Mouse (Mus musculus) embryonic stem cell, embryonic (primary cell): ENCODE results near the gene Ptgr1.

ENCODE experiments used
- CTCF ChIA-PET, 4 experiments: fragments of 300-600 bp in 2 of 4; fragments of 350-600 bp in 2 of 4; sonication (Branson Sonifier 250); formaldehyde crosslinking; loops; one replicate each; lab custom pipeline; 2022; ENCODE audit warnings: inconsistent platforms in 2 of 4; lab: Charles Lee
- POLR2A ChIA-PET, 4 experiments: fragments of 300-600 bp in 2 of 4; fragments of 350-600 bp in 2 of 4; sonication (Branson Sonifier 250); formaldehyde crosslinking; loops; one replicate each; lab custom pipeline; 2022; ENCODE audit warnings: antibody characterized with exemption in 4 of 4, inconsistent platforms in 1 of 4; lab: Charles Lee

The Ptgr1 gene

GRCm38 (mm10) chr4:58952630-58953029, 34.3 kb downstream of the Ptgr1 start:
- POLR2A ChIA-PET = no interaction called here
- CTCF ChIA-PET = interaction anchor here in 1 of 4 experiments (0.6 kb wide), 1 partner anchor 48 kb away, joined by 3 read pairs; no protein-coding TSS in a partner anchor

GRCm38 (mm10) chr4:58948391-58948790, 38.5 kb downstream of the Ptgr1 start:
- ChIA-PET CTCF (interaction anchor here in 1 of 4 experiments (0.6 kb wide), 1 partner anchor 428 kb away, joined by 9 read pairs; no protein-coding TSS in a partner anchor), POLR2A (interaction anchor here in 1 of 4 experiments (0.6 kb wide), 1 partner anchor 55 kb away, joined by 4 read pairs; no protein-coding TSS in a partner anchor)

GRCm38 (mm10) chr4:58944695-58945094, 42.2 kb downstream of the Ptgr1 start:
- ChIA-PET CTCF (interaction anchor here in 1 of 4 experiments (1.4 to 2.5 kb wide), 2 partner anchors 10 to 55 kb away, joined by 5 read pairs; no protein-coding TSS in a partner anchor), POLR2A (no interaction called here)

DNA sequence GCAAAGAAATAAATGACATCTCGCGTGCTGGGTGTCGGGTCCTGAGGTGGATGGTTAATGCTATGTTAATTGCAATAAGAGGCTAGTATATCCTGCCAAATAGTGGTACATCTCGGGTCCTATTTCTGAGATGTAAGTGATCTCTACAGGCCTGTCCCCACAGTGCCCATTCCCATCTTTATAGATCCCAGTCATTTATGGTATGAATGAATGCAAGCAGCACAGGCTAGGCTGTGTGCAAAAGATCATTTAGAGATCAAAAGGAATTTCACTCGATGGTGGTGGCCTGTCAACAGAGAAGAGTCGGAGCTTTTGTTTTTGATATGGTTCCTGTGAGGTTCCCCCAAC, 42.7 kb downstream of the Ptgr1 start:
- CTCF ChIA-PET = interaction anchor here in 3 of 4 experiments (0.6 to 2.5 kb wide), 6 partner anchors 9 to 469 kb away, joined by 5 to 13 read pairs (median 8); no protein-coding TSS in a partner anchor

GRCm38 (mm10) chr4:58943420-58944205, 43.3 kb downstream of the Ptgr1 start, which contains the start of gene Zkscan16:
Zkscan16 (plus strand) TSS chr4:58943628.
- ChIA-PET POLR2A (interaction anchor here in 3 of 4 experiments (0.5 to 2.3 kb wide), 11 partner anchors 9 to 1619 kb away, joined by 3 to 9 read pairs (median 5); partner anchors contain the start of genes Dnajc25 (in 1 of the 3), Ecpas (in 1 of the 3) and Ptgr1 (in 1 of the 3)), CTCF (interaction anchor here (0.5 to 2.5 kb wide), 10 partner anchors 9 to 470 kb away, joined by 3 to 13 read pairs (median 5); no protein-coding TSS in a partner anchor)

More for the DNA sequence above, 42.7 kb downstream of the Ptgr1 start:
- POLR2A ChIA-PET = interaction anchor here in 3 of 4 experiments (0.5 to 2.3 kb wide), 9 partner anchors 9 to 1619 kb away, joined by 3 to 9 read pairs (median 6); partner anchors contain the start of genes Dnajc25 (in 1 of the 3), Ecpas (in 1 of the 3) and Ptgr1 (in 1 of the 3)

DNA sequence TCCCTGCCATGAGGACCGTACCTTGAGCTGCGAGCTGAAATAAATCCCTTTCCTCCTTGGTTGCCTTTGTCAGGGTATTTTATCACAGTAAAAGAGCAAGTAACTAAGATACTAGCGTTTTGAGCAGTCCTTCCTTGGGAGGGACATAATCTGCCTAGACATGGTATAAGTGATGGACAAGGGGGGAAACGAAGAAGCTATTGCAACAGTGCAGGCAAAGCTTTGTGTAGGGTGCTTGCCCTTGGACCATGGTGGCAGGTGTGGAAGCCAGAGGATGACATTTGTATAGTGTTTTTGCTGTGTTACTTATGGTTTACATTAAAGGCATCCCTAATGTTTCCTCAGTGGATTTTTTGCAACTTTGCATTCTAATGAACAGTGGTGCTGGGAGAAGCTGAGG, 44.0 kb downstream of the Ptgr1 start:
- ChIA-PET CTCF (interaction anchor here (0.5 to 2.5 kb wide), 6 partner anchors 42 to 298 kb away, joined by 3 to 6 read pairs (median 4); no protein-coding TSS in a partner anchor), POLR2A (interaction anchor here in 2 of 4 experiments (0.7 to 2.3 kb wide), 7 partner anchors 8 to 126 kb away, joined by 3 to 9 read pairs (median 5); partner anchors contain the start of genes Dnajc25 (in 1 of the 2), Ecpas (in 1 of the 2) and Ptgr1 (in 1 of the 2))

DNA sequence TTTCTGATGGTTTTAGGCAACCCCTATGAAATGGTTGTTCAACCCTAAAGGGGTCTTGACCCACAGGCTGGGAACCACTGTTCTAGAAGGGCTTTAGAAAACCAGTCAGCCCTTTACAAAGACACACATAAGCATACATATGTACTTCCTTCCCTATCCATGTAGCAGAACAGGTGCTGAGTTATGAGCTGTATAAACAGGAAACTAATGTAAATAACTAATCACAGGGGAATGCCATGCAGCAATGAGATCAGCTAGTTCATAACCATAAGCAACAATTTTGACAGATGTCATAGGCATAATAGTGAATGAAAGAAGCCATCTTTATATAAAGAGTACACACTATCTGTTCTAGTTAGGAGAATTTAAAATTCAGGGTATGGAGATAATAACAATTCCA, 45.3 kb downstream of the Ptgr1 start:
- POLR2A ChIA-PET = no interaction called here
- CTCF ChIA-PET = no interaction called here

DNA sequence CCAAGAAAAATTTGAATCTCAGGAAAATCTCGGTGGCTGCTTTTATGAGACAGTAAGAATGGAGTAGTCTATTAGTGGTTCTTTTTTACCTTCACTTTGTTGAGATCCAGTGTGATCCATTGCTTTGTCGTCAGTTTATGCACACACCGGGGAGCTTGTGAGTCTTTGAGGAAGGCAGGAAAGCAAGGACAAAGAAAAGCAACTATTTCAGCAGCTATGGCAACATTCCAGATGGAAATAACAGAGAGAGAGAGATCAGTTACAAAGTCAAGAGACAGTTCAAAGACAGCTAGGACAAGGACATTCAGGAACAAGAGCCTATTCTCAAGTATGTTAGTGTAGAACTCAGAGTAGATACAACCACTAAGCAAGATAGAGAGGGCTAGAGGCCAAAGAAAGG, 51.1 kb downstream of the Ptgr1 start:
- ChIA-PET POLR2A (interaction anchor here in 2 of 4 experiments (0.8 to 1.7 kb wide), 6 partner anchors 23 to 64 kb away, joined by 3 to 7 read pairs (median 3); partner anchors contain the start of gene Ptgr1 (in 1 of the 2)), CTCF (interaction anchor here in 3 of 4 experiments (0.7 to 1.0 kb wide), 8 partner anchors 11 to 112 kb away, joined by 3 to 5 read pairs (median 3); partner anchors contain the start of gene Ecpas (in 1 of the 3))

DNA sequence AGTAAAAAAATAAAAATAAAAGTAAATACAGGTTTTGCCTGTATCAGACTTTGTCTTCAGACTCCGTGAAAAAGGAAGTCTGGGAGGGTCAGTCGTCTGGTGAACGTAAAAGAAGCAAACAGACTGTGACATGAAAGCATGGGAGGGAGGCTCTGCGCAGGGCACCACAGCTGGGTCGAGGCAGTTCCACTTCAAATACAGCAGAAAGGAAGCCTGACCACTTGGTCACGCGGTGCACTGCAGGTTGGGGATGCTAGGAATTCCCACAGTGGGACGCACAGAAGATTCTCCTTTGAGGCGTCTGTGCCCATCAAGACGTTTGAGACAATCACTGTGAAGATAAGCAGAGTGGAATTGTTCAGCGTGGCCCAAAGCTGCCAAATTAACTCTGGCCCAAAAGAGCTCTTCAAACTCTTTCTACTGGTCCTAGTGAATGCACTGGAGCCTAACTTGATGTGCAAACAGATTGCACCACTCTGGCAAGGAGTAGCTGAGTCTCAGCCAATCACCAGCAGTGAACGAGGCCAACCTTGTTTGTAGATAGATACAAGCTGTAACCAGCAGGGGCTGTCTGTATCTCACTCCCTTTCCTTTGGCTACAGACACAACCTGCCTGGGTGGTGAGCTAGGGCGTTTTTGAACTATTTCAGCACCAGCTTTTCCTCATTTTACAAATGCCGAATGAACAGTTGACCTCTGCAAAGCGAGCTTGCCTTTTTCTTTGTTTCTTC, 52.0 kb downstream of the Ptgr1 start:
- CTCF ChIA-PET = interaction anchor here (0.5 to 1.2 kb wide), 15 partner anchors 9 to 665 kb away, joined by 3 to 7 read pairs (median 3); partner anchors contain the start of genes Ecpas (in 1 of the 4) and Zkscan16 (in 1 of the 4)
- POLR2A ChIA-PET = interaction anchor here (0.5 to 1.7 kb wide), 13 partner anchors 9 to 1164 kb away, joined by 3 to 7 read pairs (median 3); partner anchors contain the start of genes Ptgr1 (in 3 of the 4), Ecpas (in 1 of the 4) and Zkscan16 (in 1 of the 4)

- CTCF ChIA-PET = interaction anchor here in 1 of 4 experiments (1.2 kb wide), 1 partner anchor 65 kb away, joined by 7 read pairs; no protein-coding TSS in a partner anchor
- POLR2A ChIA-PET = interaction anchor here in 2 of 4 experiments (1.5 to 1.7 kb wide), 2 partner anchors 9 to 52 kb away, joined by 7 read pairs; partner anchors contain the start of gene Zkscan16 (in 1 of the 2)
Observed at GRCm38 (mm10) chr4:58934308-58934707, 52.6 kb downstream of the Ptgr1 start.

- ChIA-PET CTCF (no interaction called here), POLR2A (interaction anchor here in 1 of 4 experiments (0.7 to 1.1 kb wide), 4 partner anchors 12 to 875 kb away, joined by 3 to 4 read pairs (median 3); partner anchors contain the start of gene Ecpas)
Observed at GRCm38 (mm10) chr4:58932541-58932940, 54.4 kb downstream of the Ptgr1 start.

GRCm38 (mm10) chr4:58927661-58928060, 59.3 kb downstream of the Ptgr1 start:
- ChIA-PET POLR2A (no interaction called here), CTCF (interaction anchor here in 1 of 4 experiments (0.6 kb wide), 1 partner anchor 795 kb away, joined by 5 read pairs; no protein-coding TSS in a partner anchor)

DNA sequence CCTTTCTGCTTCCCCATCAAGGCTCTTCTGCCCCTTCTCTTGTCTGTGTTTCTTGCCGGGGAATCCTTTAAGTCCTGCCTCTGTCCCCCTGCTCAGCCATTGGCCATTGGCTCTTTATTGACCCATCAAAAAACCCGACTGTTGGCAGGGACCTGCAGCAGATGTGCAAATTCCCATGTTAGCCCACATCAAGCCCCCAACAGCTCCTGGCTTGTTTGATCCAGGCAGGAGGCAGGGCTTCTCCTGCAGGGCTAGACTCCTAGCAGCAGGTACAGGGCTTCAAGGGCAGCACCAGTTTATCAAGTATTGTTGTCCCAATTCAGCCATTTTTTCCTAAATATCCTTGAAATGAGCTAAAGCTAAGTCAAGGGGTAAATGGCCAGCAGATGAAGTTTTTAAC, 60.8 kb downstream of the Ptgr1 start:
- CTCF ChIA-PET = interaction anchor here in 2 of 4 experiments (0.6 to 1.0 kb wide), 2 partner anchors 294 to 511 kb away, joined by 4 to 5 read pairs; no protein-coding TSS in a partner anchor
- POLR2A ChIA-PET = interaction anchor here in 1 of 4 experiments (1.1 kb wide), 1 partner anchor 13 kb away, joined by 4 read pairs; the partner anchor contains the start of gene Ecpas

- ChIA-PET CTCF (interaction anchor here in 1 of 4 experiments (1.0 kb wide), 1 partner anchor 510 kb away, joined by 5 read pairs; no protein-coding TSS in a partner anchor), POLR2A (interaction anchor here in 1 of 4 experiments (0.8 to 1.1 kb wide), 2 partner anchors 9 to 13 kb away, joined by 3 to 4 read pairs; partner anchors contain the start of gene Ecpas)
Observed at GRCm38 (mm10) chr4:58925664-58926063, 61.3 kb downstream of the Ptgr1 start.

DNA sequence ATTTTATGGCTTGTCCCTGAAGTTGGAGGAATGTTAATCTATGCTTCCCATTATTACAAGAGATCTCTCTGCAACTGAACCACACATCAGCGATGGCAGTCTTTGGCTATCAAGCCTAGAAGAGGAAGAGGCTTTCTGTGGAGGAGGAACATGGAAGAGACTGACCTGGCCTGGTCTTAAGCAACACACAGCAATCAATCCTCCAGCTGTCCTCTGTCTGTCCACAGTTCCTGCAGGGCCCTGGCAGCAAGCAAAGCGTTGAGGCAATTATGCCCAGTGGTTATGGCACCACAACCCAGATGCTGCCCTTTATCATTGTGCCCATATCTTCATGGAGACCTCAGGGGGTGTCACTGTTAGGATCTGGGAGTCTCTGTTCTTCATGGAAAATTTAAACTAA, 63.0 kb downstream of the Ptgr1 start:
- POLR2A ChIA-PET = no interaction called here
- CTCF ChIA-PET = interaction anchor here in 1 of 4 experiments (1.1 kb wide), 1 partner anchor 76 kb away, joined by 3 read pairs; no protein-coding TSS in a partner anchor
